8 mouse cellular contexts compared by ENCODE assay signal in the genomic region with DNA sequence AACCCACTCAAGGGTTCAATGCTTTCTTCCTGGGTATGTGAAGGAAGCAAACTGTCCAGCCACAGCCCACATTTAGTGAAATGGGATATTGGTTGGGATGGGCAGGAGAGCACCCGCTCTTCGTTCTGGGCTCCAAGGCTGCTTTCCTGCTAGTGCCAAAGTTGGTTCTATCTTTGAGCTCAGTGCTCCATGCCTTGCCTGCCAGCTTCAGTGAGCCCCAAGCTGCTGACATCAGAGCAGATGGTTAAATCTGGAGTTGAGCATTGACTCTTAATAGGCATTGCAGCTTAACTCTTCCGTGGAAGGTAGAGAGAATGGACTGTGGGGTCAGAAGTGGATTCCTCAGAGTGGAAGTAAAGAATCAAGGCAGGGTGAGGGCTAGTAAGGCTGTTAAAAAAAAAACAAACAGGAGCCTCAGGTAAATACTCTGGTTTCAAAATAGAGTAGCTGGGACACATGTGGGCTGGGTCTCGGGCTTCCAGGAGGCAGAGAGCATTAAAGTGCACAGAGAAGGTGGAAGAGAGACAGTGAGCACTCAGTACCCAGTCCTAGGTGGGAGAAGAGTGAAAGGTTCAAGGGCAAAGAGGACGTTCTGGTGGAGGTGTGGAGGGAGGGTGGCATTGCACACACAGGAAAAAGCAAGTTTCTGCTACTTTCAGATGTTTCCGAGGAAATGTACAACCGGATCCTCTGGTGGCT. TPM values are rescaled to one million over a fixed set of nuclear protein-coding genes. Genes with fewer than 3 reads are reported as not detected.
DNase-seq lines count a peak whose midpoint lies in the region; ATAC-seq and TF ChIP-seq lines count a peak whose summit lies in the region.

Gene Sept4 (plus strand): TSS at position 649 of the 699 bp plus-strand sequence.

- no peak for TF ChIP-seq CTCF in left cerebral cortex, adult 2 months (IDR thresholded peaks at IDR 0.05)
- TF ChIP-seq CTCF in olfactory bulb, adult 2 months (IDR thresholded peaks at IDR 0.05; ENCODE audit: insufficient read depth, low read depth, low read length), result no peak

- H3K4me3 ChIP-seq in kidney, embryonic 15.5 days (replicated peaks), result no peak within 1 kb of the TSS
- H3K4me3 ChIP-seq in heart, embryonic 13.5 days, result no peak within 1 kb of the TSS
- no peak within 1 kb of the TSS for H3K4me3 ChIP-seq in left cerebral cortex, adult 2 months
- no peak within 1 kb of the TSS for H3K4me3 ChIP-seq in olfactory bulb, adult 2 months (ENCODE audit: insufficient read depth, low read depth, low read length)

- no peak within 1 kb of the TSS for H3K4me2 ChIP-seq in kidney, embryonic 15.5 days
- H3K4me2 ChIP-seq in heart, embryonic 13.5 days, result no peak within 1 kb of the TSS

- no peak for ATAC-seq in kidney, embryonic 15.5 days (replicated peaks; ENCODE audit: low FRiP score)
- ATAC-seq in heart, embryonic 13.5 days (ENCODE audit: extremely low read depth, insufficient number of reproducible peaks, low FRiP score, low TSS enrichment), result no peak

- no peaks in the 10 kb centered on the region for H3K36me3 ChIP-seq in kidney, embryonic 15.5 days
- H3K36me3 ChIP-seq in heart, embryonic 13.5 days, result no peaks in the 10 kb centered on the region

- DNase-seq in kidney, adult 9 months, result no peak
- DNase-seq in adrenal gland, postnatal 4 days (ENCODE audit: low spot score in 2 of 2), result no peak
- DNase-seq in left cerebral cortex, adult 2 months (ENCODE audit: extremely low spot score in 1 of 2, low spot score in 2 of 2), result no peak
- no peak for DNase-seq in cerebellum, adult 18-20 months
- DNase-seq in kidney, postnatal 25 days, result no peak

- H3K9me3 ChIP-seq in kidney, embryonic 15.5 days (replicated peaks), result no peaks in the 10 kb centered on the region
- H3K9me3 ChIP-seq in heart, embryonic 13.5 days, result no peaks in the 10 kb centered on the region

- TF ChIP-seq POLR2A in olfactory bulb, adult 2 months (IDR thresholded peaks at IDR 0.05; ENCODE audit: insufficient read depth, low read depth, low read length), result no peak

- 83% methylated on average over 7 of the region's 7 CpGs for WGBS in kidney, embryonic 15.5 days
- 70% methylated on average over 7 of the region's 7 CpGs for WGBS in heart, embryonic 13.5 days
- 69% methylated on average over 7 of the region's 7 CpGs for WGBS in olfactory bulb, adult 2 months

- intact Hi-C loops in left cerebral cortex, adult 2 months (cut with DNase I), result no loop called here

- H3K4me1 ChIP-seq in kidney, embryonic 15.5 days, result peaks cover 21% of the 10 kb centered on the region
- H3K4me1 ChIP-seq in heart, embryonic 13.5 days, result peaks cover 31% of the 10 kb centered on the region
- H3K4me1 ChIP-seq in olfactory bulb, adult 2 months (ENCODE audit: control insufficient read depth, insufficient read depth, low read length), result peaks cover 30% of the 10 kb centered on the region

- no peak within 1 kb of the TSS for H3K27ac ChIP-seq in kidney, embryonic 15.5 days
- no peak within 1 kb of the TSS for H3K27ac ChIP-seq in heart, embryonic 13.5 days (replicated peaks)
- H3K27ac ChIP-seq in left cerebral cortex, adult 2 months, result 0 out of 2 replicates have a peak within 1 kb of the TSS, but pooled peaks have one; percentile 28
- 0 out of 2 replicates have a peak within 1 kb of the TSS, but pooled peaks have one; percentile 53 for H3K27ac ChIP-seq in olfactory bulb, adult 2 months (ENCODE audit: insufficient read depth, low read depth, low read length)

- H3K27me3 ChIP-seq in kidney, embryonic 15.5 days, result no peaks in the 10 kb centered on the region
- H3K27me3 ChIP-seq in heart, embryonic 13.5 days (replicated peaks), result no peaks in the 10 kb centered on the region

- H3K9ac ChIP-seq in kidney, embryonic 15.5 days, result no peak within 1 kb of the TSS
- no peak within 1 kb of the TSS for H3K9ac ChIP-seq in heart, embryonic 13.5 days

RNA-seq across cellular contexts. Expression of gene Sept4, which starts in this region (rescaled TPM):
- 54.7 and 60.8 TPM in 2 replicates for polyA plus RNA-seq in kidney, embryonic 15.5 days (2015; fragmentation: Nextera tagmentation; extraction: Ambion mirVana)
- total RNA-seq in adrenal gland, postnatal 4 days (2021), result 10 to 100 TPM; 39.7 to 47.5 TPM
- polyA plus RNA-seq in heart, embryonic 13.5 days (2015; fragmentation: Nextera tagmentation; extraction: Ambion mirVana), result 15.3 and 18.5 TPM in 2 replicates
- total RNA-seq in left cerebral cortex, adult 2 months (2021), result 100 to 1,000 TPM; 156 to 175 TPM
- polyA plus RNA-seq in olfactory bulb, adult 2 months (2012; ENCODE audit: insufficient read depth, insufficient read length, low replicate concordance, missing spikeins), result not detected in 2 replicates

Comparison
In these comparisons a context has a peak if more than half of its experiments do, and no peak if none do; other contexts are left out.
1. RNA of gene Sept4 (polyA plus RNA-seq): 54.7 to 60.8 TPM in kidney, embryonic 15.5 days and 15.3 to 18.5 TPM in heart, embryonic 13.5 days; not detected in olfactory bulb, adult 2 months; every median in the first group is over 10 times any median in the second.
2. H3K27ac ChIP-seq: peak in left cerebral cortex, adult 2 months (single experiment) and olfactory bulb, adult 2 months (single experiment); none in kidney, embryonic 15.5 days (single experiment) and heart, embryonic 13.5 days (single experiment).